Mouse (Mus musculus) ovary, postnatal 10 days (tissue): ENCODE measurements around the gene Lrfn1.
"Not testable (repeated sequence)": the region's sequence is repeated elsewhere in the genome, so short reads cannot be mapped to it uniquely, and the experiment has no call there.

Source experiments
- DNase-seq: peaks from one replicate; pipeline ENCODE4 v3.0.0; 2022; ENCODE audit warnings: low spot score

Gene Lrfn1

GRCm38 (mm10) chr7:28447101-28447830, 4.5 kb upstream of the Lrfn1 start:
- no peak for DNase-seq

- no peak for DNase-seq
Measured at GRCm38 (mm10) chr7:28447865-28448820, 3.6 kb upstream of the Lrfn1 start.

GRCm38 (mm10) chr7:28452361-28453005, 703 bp downstream of the Lrfn1 start:
- DNase-seq, result no peak

- DNase-seq, result no peak
Measured at GRCm38 (mm10) chr7:28460361-28460760, 8.6 kb downstream of the Lrfn1 start.

GRCm38 (mm10) chr7:28462769-28463168, 11.0 kb downstream of the Lrfn1 start:
- DNase-seq, result no peak

GRCm38 (mm10) chr7:28464416-28465212, 12.8 kb downstream of the Lrfn1 start:
- no peak for DNase-seq

- DNase-seq, result no peak
Measured at GRCm38 (mm10) chr7:28466721-28467212, 15.0 kb downstream of the Lrfn1 start.

- DNase-seq, result no peak
Measured at GRCm38 (mm10) chr7:28467213-28467751, 15.5 kb downstream of the Lrfn1 start.

- no peak for DNase-seq
Measured at GRCm38 (mm10) chr7:28476191-28476590, 24.4 kb downstream of the Lrfn1 start.

- DNase-seq, result no peak
Measured at GRCm38 (mm10) chr7:28477363-28477762, 25.6 kb downstream of the Lrfn1 start.

GRCm38 (mm10) chr7:28478854-28479253, 27.1 kb downstream of the Lrfn1 start:
- DNase-seq, result no peak

GRCm38 (mm10) chr7:28482854-28483253, 31.1 kb downstream of the Lrfn1 start:
- DNase-seq, result no peak

- no peak for DNase-seq
Measured at GRCm38 (mm10) chr7:28484192-28484591, 32.4 kb downstream of the Lrfn1 start.

- no peak for DNase-seq
Measured at GRCm38 (mm10) chr7:28488030-28488491, 36.3 kb downstream of the Lrfn1 start.

GRCm38 (mm10) chr7:28490410-28490809, 38.6 kb downstream of the Lrfn1 start:
- DNase-seq, result no peak

- no peak for DNase-seq
Measured at GRCm38 (mm10) chr7:28490903-28491302, 39.1 kb downstream of the Lrfn1 start.

- no peak for DNase-seq
Measured at GRCm38 (mm10) chr7:28492310-28492709, 40.5 kb downstream of the Lrfn1 start.

GRCm38 (mm10) chr7:28495426-28495825, 43.6 kb downstream of the Lrfn1 start:
- DNase-seq, result no peak

- no peak for DNase-seq
Measured at GRCm38 (mm10) chr7:28505585-28505984, 53.8 kb downstream of the Lrfn1 start.

GRCm38 (mm10) chr7:28509121-28509520, 57.3 kb downstream of the Lrfn1 start:
- not testable (repeated sequence) for DNase-seq

- DNase-seq, result not testable (repeated sequence)
Measured at GRCm38 (mm10) chr7:28510405-28510974, 58.7 kb downstream of the Lrfn1 start, which contains the start of gene Ifnl2. TSS of gene Ifnl2 (minus strand) at chr7:28510455.
